Mouse (Mus musculus): Measurements from ENCODE around the gene Snhg11. TPM values are rescaled to one million over a fixed set of nuclear protein-coding genes. Genes with fewer than 3 reads are reported as not detected.

Gene Snhg11
- total RNA-seq, 2 experiments from 2014 or later, result 3.6 to 15.0 TPM

Other genes starting within 250 kb of the Snhg11 start
- gene Tgm2, start 229.2 kb upstream of the Snhg11 start, total RNA-seq (2021), result 10 to 100 TPM; 77.2 to 80.0 TPM
- 1 to 10 TPM; 2.6 to 3.3 TPM for gene D630003M21Rik, start 146.4 kb upstream of the Snhg11 start, total RNA-seq (2021)
- not detected for gene Bpi, start 117.5 kb upstream of the Snhg11 start, total RNA-seq (2021)
- gene Lbp, start 69.1 kb upstream of the Snhg11 start, total RNA-seq (2021), result 10 to 100 TPM; 33.3 to 70.2 TPM
- 10 to 100 TPM; 33.7 to 42.1 TPM for gene Ralgapb, start 34.2 kb downstream of the Snhg11 start, total RNA-seq (2021)
- 100 to 1,000 TPM; 157 to 196 TPM for gene Adig, start 127.0 kb downstream of the Snhg11 start, total RNA-seq (2021)
- gene Arhgap40, start 137.2 kb downstream of the Snhg11 start, total RNA-seq (2021), result not detected
- not detected for gene Slc32a1, start 235.1 kb downstream of the Snhg11 start, total RNA-seq (2021)
- gene Actr5, start 249.2 kb downstream of the Snhg11 start, total RNA-seq (2021), result 10 to 100 TPM; 10.7 to 12.7 TPM